Mouse (Mus musculus): ENCODE data around the gene Trp53bp1.

Trp53bp1 gene

GRCm38 (mm10) chr2:121271236-121271927 lies at the start of gene Trp53bp1:
TSS of gene Trp53bp1 (minus strand) at chr2:121271407.
- in situ Hi-C loops (cut with MboI, MseI): no loop called here

DNA sequence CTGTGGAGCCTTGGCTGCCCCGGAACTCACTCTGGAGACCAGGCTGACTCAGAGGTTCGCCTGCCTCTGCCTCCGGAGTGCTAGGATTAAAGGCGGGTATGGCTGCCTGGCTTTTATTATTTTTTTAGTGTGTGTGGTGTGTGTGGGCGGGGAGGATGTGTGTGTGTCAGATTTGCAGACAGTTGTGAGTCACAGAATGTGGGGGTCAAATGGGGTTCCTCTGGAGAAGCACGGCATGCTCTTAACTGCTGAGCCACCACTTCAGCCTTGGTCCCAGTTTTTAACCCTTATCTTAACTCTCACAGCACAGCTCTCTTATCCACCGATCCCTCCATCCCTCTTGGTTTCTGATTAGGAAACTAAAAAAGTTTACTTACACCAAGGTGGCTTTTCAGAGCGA lies 45.1 kb upstream of the Trp53bp1 start:
- in situ Hi-C loops (cut with MboI, MseI): no loop called here

DNA sequence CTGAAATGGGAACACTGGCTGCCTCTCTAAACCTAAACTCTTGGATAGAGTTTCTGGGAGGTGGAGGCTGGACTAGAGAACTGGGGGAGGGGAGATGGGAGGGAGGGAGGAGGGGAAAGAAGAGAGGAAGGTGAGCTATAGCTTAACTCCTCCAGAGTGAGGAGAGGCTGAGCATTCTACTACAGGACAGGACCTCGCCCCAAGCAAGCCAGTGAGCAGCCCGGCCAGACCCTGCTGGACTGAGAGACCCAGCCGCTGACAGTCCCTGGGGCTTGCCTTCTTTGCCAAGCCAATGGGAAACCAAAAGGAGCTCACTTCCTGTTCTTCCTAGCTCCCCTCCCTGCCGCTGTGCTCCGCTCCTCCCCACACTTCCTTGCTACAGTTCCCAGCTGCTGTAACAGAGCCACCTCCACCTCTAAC lies 37.8 kb upstream of the Trp53bp1 start:
- in situ Hi-C loops (cut with MboI, MseI): no loop called here

DNA sequence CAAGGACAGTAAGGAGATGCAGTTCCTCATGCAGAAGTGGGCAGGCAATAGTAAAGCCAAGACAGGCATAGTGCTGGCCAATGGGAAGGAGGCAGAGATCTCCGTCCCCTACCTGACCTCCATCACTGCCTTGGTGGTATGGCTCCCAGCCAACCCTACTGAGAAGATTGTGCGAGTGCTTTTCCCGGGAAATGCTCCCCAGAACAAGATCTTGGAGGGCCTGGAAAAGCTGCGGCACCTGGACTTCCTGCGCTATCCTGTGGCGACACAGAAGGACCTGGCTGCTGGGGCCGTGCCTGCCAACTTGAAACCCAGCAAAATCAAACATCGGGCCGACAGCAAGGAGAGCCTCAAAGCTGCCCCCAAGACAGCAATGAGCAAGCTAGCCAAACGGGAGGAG lies 28.8 kb upstream of the Trp53bp1 start:
- in situ Hi-C loops (cut with MboI, MseI): loop anchor here (5.0 kb wide), 1 partner anchor 37 kb away; no protein-coding TSS in a partner anchor

GRCm38 (mm10) chr2:121299471-121299870 lies 28.3 kb upstream of the Trp53bp1 start:
- in situ Hi-C loops (cut with MboI, MseI): no loop called here

DNA sequence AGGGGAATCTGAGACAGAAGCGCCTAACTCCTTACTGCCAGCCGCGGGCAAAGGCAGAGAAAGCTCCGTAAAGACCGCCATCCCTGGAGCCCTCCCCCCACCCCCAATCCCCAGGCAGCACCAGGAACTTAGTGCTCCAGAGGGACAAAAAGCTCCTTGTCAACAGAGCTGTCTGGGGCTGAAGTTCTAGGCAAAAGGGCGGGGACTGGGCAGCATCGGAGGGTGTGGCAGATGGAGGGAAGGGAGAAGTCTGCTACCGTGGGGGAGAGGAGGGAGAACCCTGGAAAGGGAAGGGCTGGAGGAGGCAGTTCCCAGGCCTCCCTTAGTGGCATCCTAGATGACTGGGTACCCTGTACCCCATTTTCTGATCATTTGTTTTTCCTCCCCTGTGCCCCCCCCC lies 26.9 kb upstream of the Trp53bp1 start:
- in situ Hi-C loops (cut with MboI, MseI): no loop called here

DNA sequence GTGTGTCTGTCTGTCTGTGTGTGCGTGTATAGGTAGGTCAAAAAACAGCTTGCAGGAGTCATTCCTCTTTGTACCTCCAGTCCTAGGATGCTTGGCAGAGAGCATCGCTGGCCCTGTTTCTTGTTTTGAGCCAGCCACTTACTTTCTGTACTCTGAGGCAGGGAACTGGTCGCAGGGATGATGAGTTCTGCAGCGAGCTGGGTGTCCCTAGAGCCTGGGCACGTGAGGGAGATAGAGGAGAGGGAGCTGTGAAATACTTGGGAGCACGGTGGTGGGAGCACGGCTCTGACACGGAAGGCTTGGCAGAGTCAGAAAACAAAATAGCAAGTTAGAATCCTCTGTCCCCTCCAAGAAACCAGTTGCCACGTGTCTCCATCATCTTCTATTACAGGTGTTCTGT lies 26.5 kb upstream of the Trp53bp1 start:
- in situ Hi-C loops (cut with MboI, MseI): no loop called here

DNA sequence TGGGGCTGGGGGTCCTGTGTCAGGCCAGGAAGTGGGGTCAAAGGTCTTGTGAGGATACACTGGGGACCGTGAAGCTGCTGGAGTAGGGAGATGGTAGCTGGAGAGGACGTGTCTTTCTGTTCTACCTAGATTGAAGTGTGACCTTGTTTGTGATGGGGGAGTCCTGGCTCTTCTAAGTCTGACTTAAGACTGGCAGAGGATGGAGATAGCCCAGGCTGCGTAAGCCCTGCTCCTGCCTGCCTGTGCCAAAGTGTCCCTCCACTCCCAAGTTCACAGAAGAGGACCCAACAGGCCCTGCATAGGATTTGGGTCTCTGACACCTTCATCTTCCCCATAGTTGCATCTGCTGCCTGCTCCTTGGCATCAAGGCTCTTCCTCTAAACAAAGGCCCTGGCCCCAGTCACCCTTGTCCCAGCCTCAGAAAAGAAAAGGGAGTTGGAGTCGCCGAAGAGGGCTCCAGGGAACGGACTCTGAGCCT lies 25.6 kb upstream of the Trp53bp1 start:
- in situ Hi-C loops (cut with MboI, MseI): no loop called here

- in situ Hi-C loops (cut with MboI, MseI): no loop called here
These were observed 24.7 kb upstream of the Trp53bp1 start for GRCm38 (mm10) chr2:121295608-121296571.

GRCm38 (mm10) chr2:121294753-121295607 lies 23.8 kb upstream of the Trp53bp1 start:
- in situ Hi-C loops (cut with MboI, MseI): loop anchor here (5.0 kb wide), 1 partner anchor 67 kb away; no protein-coding TSS in a partner anchor

DNA sequence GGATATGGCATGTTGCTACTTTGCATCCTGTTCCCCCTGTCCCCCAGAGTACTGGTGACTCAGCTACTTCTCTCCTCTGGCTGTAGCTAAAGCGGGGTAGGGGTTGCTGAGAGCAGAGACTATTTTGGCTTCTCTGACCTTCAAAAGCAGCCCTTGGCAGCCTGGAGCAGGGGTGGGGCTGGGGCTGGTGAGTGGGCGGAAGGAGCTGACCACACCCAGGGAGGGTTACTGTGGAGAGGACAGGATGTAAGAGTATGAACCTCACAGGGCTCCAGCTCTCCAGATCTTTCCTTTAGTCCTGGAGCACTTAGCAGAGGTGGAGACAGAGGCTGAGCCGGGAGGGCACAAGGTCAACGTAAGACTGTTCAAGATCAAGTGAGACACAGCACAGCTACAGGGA lies 23.0 kb upstream of the Trp53bp1 start:
- in situ Hi-C loops (cut with MboI, MseI): loop anchor here (5.0 kb wide), 1 partner anchor 68 kb away; no protein-coding TSS in a partner anchor

DNA sequence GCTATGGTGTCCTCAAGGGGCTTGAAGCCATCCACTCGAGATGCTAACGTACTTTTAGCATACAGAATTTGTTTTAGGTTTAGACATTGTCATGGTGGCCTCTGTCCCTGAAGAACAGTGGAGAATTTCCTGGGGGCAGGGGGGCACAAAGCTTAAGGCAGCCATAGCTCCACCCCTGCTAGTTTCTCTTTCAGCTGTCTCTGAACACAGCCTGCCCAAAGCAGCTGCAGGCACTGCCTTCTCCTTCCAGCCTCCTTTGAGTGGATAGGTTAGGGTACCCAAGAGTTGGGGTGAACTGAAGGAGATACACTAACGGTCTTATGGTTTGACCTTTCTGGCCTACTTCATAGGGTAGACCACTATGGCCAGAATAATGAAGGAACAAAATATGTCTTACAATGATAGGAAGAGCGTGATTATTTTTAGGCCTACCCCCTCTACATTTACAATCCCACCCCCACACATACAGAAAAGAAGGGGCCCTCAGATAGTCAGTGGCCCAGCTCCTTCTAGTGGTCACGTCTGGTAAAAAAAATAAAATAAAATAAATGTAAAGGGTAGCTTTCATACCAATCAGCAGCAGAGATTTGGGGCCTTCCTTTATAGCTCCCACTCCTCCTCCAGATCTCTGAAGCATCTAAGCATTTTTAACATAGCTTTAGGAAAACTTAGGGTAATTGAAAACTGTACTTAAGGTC lies 21.3 kb upstream of the Trp53bp1 start:
- in situ Hi-C loops (cut with MboI, MseI): loop anchor here (5.0 kb wide), 1 partner anchor 70 kb away; no protein-coding TSS in a partner anchor

GRCm38 (mm10) chr2:121289730-121290540 lies 18.7 kb upstream of the Trp53bp1 start:
- in situ Hi-C loops (cut with MboI, MseI): loop anchor here (5.0 kb wide), 1 partner anchor 72 kb away; no protein-coding TSS in a partner anchor

DNA sequence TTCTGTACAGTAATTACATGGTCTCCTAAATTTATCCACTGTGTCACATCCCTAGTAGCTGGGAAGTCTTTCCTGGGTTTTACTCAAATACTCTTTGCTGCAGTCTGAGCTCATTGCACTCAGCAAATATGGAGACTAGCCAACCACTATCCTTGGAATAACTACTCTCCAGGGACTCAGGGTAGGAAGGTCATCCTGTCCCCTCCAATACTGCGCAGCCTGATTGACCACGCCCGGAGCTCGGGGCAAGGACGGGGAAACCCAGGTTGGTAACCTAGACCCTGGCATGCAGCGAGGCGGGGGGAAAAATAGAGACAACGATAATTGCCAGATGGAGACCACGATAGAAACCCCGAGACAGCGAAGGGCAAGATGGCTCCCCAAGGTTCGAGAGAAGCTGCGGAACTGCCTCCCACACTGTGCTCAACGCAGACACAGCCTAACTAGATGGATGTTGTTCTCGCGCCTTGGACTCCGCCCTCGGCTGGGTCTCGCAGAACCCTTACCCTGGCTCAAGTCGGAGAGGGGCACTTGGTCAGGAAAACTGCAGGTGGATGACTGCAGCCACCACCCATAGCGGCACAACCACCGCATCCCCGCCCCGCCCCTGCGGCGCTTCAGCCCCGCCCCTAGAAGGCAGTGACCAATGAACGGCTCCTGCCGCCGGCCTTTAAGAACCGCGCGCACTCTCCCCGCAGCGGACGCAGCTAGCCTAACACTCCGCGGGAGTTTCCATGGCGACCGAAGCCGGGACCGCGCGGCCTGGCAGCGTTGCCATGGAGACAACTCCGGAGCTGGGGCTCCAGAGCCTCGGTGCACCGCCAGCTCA lies 17.9 kb upstream of the Trp53bp1 start, which contains the start of gene Map1a:
Map1a (plus strand) TSS at position 700 of the 829 bp plus-strand sequence.
- in situ Hi-C loops (cut with MboI, MseI): no loop called here

DNA sequence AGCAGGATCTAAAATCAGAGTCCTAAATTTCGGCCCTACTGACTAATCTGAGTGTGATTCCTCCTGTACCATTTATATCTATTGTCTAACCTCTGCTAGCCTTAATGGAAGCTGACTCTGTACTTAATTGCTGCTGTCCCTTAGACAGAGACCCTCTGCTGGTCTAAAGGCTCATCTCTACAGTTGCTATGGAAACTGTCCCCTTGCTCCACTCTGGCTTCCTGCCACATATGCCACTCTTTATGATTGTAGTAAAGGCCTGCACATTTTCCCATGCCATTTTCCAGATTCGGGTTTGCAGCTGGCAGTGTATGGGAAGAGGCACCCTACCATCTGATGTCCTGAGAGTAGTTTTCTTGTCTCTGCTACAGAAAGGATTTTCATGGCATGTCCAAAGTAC lies 16.6 kb upstream of the Trp53bp1 start:
- in situ Hi-C loops (cut with MboI, MseI): no loop called here

GRCm38 (mm10) chr2:121271928-121272516 lies 815 bp upstream of the Trp53bp1 start:
- in situ Hi-C loops (cut with MboI, MseI): no loop called here

DNA sequence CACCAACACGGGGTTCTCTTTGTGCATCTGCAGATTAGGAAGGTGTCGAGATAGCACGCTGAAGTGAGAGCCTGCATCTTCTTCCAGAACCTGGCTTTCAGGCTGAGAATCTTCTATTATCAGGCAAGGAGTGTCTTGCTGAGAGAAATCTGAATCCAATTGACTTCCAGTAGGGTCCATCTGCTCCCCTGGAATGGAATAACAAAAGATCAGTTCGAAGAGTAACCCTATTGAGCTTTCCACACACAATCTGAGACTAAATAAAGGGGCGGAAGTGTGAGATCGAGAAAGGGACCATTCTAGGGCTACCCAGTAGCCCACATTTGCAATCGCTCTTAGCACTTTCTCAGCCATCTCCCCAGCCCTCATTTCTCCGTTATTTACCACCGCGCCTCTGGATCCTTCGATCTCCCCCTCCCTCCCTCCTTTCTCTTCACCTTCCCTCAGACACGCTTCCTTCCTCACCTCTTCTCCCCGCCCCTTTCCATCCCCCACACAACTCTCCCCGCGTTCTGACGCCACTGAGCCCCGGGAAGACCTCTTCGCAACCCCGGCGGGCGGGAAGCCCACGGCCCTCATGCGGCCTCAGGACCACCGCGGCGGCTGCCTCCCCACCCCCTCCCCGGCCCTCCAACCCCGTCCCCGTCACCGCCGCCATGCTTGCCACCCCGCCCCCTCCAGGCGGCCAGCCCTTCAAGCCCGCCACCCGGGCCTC lies 529 bp downstream of the Trp53bp1 start:
- in situ Hi-C loops (cut with MboI, MseI): no loop called here

DNA sequence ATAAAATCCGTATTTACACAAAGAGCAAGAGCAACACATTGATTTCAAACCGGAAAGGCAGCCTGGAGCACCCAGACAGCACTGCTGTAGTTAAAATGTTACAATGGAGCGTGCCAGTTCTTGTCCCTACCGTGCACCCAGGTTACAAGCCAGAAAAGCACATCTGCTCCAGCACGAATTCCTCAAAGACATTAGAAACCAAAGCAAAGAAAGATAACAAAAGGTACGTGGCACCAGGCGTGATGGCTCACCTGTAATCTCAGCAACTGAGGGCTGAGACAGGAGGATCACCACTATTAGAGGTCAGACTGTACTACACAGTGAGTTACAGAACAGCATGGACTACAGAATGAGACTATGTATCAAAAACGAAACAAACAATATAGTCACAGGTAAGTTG lies 2.8 kb downstream of the Trp53bp1 start:
- in situ Hi-C loops (cut with MboI, MseI): no loop called here
